Mouse (Mus musculus) left cerebral cortex, postnatal 10 days (tissue): ENCODE measurements around the gene Olfr33. TPM values are rescaled to one million over a fixed set of nuclear protein-coding genes. Genes with fewer than 3 reads are reported as not detected.

ENCODE experiments used
- DNase-seq, 2 experiments: peaks; one replicate each; pipeline ENCODE4 v3.0.0; 2021 to 2022; ENCODE audit warnings: low spot score in 2 of 2, mixed read lengths in 1 of 2; ENCODE audit errors: extremely low spot score in 1 of 2
- intact Hi-C: fragments of 180-260 bp; cut with DNase I; formaldehyde crosslinking; loops from one replicate; pipeline ENCODE4 v1.15.1; 2025
- total RNA-seq, 2 experiments: library from RNA; stranded (reverse); gene quantifications; 2 replicates each; pipeline ENCODE4 v1.2.3; 2021

Gene Olfr33
- total RNA-seq, result not detected

DNA sequence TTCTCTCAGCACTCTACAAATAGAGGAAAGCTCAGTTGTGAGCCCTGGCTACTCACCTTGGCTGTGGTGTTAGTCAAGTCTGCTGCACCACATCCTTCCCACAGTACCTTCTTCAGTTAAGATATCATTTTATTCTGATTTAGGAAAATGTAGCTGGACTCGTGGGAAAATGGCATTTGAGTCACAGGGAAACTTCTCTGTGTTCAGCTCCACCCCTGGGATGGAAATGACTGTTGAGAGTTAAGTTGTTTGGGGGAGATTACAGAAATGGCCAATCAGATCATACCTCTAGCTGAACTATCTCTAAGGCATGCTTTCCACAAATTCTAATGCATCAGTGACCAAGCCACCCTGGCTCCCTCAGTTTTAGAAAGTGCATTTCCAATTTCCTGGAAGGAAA lies at the start of gene Olfr33:
Olfr33 (minus strand) TSS at position 101 of the 400 bp plus-strand sequence.
- no peak for DNase-seq
- intact Hi-C loops, result no loop called here

DNA sequence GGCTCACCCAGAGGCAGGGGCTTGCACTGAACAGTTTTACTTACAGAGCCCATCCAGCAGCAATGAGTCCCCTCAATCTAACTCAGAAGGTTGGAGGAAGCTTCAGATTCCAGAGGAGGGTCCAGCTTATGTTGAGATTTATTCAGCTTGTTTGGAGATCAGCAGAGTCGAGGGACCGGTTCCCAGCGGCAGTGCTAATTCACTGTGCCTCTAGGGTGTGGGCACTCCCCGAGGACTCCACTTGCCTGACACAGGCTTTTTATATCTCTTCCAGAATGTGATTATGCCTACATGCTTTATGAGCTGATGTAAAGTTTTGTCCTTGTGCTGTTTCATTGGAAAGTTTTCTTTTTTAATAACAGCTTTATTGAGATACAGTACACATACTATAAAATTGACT lies 40.4 kb upstream of the Olfr33 start, which contains the start of the genes Olfr560 and Olfr78:
Olfr560 (minus strand) TSS at position 101 of the 400 bp plus-strand sequence.
Olfr78 (minus strand) TSS at position 206 of the 400 bp plus-strand sequence.
- no peak for DNase-seq
- intact Hi-C loops, result no loop called here

DNA sequence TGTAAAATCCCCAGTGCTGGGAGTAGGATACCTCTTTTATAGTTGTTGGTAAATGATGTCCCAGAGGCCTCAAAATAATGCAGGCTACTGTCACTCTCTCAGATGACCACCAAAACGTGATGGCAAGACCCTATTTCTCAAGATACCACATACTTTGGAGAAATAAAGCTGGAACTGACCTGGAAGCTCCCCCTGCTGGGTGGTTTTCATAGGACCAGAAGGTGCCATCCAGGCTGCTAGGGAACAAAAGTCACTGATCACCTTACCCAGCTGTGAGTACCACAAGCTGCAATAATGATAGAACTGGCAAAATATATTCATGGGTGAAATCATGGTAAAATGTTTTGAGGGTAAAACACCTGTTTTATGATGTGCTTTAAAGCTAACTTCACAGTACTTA lies 33.2 kb upstream of the Olfr33 start:
- DNase-seq, result no peak
- intact Hi-C loops, result no loop called here

DNA sequence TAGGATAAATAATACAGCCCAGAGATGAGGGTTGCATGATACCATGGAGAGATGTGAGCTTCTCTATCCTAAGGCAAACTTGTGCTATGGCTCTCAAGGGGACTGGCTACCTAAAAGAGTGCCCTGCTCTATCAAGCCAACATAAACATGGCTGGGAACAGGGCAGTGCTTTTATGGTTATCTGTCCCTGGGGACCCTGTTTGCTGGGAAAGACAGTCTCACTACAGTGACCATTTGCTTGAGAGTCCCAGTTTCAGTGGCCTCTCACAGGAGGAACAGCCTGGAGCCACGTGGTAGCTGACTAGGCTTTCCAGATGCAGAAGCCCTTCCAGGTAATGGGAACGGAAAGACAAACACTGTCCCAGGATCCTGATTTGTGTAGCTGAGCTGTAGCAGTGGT lies 18.8 kb upstream of the Olfr33 start:
- no peak for DNase-seq
- intact Hi-C loops, result no loop called here

DNA sequence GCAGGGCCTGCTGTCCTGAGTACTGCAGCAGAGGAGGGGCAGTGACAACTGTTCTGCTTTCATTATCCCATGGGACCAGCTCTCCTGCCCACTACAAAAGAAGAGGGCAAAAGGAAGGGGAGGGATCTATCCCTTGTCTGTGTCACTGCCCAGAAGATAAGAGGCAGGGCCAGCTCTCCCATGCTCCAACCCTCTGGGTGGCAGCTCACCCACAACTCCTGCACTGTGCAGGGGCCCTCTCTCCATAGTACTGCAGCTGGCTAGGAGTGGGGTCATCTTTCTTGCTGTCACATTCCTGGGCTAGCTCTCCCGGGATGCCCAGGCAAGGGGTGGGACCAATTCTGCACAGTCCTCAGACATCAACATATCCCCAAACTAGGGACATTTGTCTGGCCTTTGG lies 14.9 kb upstream of the Olfr33 start:
- no peak for DNase-seq
- intact Hi-C loops, result no loop called here

DNA sequence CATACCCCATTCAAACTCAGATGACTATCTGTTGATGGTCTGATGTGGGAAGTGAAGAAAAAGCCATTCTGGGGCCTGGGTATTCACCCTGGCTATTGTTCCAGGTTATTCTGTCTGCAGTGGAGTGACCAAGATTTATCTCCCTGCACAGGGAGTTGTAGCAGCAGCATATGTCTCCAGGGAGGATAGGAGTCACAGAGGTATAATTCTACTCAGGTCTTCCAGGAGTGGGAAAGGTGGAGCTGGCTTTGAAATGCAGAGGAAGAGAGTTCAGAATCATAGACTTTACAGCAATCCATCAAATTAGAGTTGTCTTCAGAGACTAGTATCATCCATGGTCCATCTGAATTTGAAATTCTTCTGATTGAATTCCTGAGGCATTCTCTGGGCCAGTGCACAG lies 8.5 kb upstream of the Olfr33 start, which contains the start of gene Olfr559:
Olfr559 (minus strand) TSS at position 101 of the 400 bp plus-strand sequence.
- intact Hi-C loops, result no loop called here
- DNase-seq, result no peak

DNA sequence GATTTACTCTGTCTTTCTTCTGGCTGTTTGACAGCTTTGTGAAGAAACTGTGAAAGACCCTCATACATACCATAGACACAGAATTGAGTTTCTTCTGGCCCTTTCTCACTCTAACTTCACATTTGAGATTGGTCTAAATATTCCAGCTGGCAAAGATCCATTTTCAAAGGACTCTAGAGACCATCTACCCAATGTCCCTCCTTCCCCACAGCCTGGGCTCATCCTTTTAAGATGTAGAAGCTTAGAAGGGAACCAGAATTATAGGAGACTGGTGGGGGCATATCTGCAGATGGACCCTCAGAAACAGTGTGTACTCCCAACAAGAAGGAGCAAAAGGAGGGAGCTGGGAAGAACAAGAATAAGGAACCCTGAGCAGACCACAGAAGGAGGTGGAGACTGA lies 17.0 kb downstream of the Olfr33 start, which contains the start of gene Olfr558:
Olfr558 (plus strand) TSS at position 301 of the 400 bp plus-strand sequence.
- DNase-seq, result no peak
- intact Hi-C loops, result no loop called here

DNA sequence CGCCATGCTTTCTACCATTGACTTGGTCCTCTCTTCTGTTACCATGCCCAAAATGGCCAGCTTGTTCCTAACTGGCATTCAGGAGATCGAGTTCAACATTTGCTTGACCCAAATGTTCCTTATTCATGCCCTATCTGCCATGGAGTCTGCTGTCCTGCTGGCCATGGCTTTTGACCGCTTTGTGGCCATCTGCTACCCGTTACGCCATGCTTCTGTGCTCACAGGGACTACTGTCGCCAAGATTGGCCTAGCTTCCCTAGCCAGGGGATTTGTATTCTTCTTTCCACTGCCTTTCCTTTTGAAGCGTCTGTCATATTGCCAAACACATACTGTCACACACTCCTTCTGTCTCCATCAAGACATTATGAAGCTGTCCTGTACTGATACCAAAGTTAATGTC lies 20.4 kb downstream of the Olfr33 start:
- intact Hi-C loops, result loop anchor here (10.0 kb wide), 1 partner anchor 216 kb away; the partner anchor contains the start of gene Olfr571
- no peak for DNase-seq

DNA sequence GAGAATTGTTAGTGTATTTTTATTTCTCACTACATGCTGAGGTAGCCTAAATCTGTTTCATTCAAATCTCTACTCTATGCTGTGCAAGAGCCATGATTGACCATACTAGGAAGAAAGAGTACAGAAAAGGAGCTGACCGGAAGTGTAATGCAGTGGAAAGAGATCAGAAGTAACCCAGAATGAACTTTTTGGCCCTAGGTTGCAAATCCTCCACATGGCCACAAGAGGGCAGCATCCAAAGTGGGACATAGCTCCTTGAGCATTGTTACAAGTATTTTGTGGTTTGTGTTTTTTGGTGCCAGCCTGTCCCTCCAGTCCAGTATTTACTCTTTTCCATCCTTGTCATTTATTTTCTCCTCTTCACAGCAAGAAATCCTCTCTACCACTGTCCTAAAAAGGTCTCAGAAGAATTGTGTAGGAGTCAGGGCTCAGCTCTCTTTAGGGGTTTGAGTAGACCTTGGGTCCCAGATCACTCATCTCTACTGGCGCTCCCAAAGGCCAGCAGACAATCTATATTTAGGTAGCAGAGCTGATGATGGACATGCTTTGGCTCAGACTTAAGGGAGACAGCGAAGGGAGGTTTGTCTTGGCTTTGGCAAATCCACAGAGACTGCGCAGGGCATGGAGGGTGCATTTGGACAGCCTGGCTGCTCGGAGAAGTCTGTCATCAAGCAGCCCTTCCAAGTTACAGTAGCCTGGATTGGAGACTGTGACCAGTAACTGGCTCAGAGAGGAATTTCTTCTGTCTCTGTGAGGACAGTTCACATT lies 23.3 kb downstream of the Olfr33 start, which contains the start of gene Olfr557:
Olfr557 (plus strand) TSS at position 553 of the 768 bp plus-strand sequence.
- no peak for DNase-seq

DNA sequence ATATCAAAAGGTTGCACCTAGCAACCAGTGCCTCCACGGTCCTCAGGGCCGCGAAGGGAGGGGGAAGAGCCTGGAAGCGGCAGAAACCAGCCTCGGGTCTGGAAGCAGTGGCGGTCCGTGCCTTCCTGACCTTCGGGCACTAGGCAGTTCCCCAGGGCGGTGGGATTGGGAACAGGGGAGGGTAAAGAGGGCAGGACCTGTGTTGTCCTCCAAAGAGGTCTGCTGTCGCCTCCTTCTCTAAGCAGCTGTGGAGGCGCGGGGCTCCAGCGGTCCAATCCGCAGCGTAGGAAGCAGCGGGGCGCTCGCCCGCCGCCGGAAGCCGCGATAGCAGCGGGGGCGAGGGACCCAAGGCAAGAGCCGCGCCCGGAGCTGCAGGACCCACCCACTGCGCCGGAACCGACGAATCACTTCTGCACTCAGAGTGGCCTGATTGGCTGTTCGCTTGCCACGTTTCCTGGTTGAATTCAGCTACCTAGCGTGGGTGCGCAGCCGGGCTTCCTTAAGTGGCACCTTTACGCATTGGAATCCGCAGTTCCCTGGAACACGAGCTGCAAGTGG lies 31.8 kb downstream of the Olfr33 start, which contains the start of gene Trim68:
Trim68 (minus strand) TSS at position 384 of the 558 bp plus-strand sequence.
- intact Hi-C loops, result loop anchor here (10.0 kb wide), 1 partner anchor 172 kb away; no protein-coding TSS in a partner anchor

More for the DNA sequence above, 23.3 kb downstream of the Olfr33 start, which contains the start of gene Olfr557:
- intact Hi-C loops, result loop anchor here (10.0 kb wide), 1 partner anchor 219 kb away; the partner anchor contains the start of gene Olfr571

DNA sequence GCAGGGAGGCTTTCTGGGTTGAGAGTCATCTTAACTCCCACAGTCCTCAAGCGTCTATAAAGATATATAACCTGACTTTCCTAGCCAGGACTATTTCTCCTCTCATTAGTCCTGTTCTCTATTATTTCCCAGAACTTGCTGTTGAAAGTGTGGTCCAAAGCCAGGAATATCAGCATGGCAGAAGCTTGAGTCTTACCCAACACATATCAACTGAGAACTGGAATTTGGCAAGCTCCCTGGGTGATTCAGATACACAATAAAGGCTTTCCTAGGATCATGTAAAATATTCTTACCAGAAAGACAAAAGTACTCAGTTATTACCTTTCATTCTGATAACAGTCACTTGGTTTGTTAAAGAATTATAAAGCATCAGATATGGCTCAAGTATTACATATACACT lies 37.0 kb downstream of the Olfr33 start:
- no peak for DNase-seq
- intact Hi-C loops, result loop anchor here (10.0 kb wide), 1 partner anchor 167 kb away; no protein-coding TSS in a partner anchor

More for the DNA sequence above, 31.8 kb downstream of the Olfr33 start, which contains the start of gene Trim68:
- peak; percentile 87 to 94 for DNase-seq

DNA sequence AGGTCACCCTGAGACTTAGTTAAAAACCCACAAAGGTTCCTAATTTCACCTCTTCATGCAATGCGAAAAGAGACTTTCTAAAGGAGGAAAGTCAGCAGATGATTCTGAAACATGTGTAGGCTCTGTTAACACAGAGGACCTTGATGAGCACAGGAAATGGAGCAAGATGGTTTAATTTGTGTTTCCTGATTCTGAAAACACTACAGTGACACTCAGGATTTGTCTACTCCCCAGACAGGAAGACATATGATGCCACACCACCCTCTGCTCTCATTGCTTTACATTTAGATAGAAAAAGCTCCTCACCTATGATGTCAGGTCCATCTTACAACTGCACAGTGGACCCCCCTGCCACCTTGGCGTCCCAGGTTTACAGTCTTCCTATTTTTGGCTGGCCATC lies 42.6 kb downstream of the Olfr33 start:
- no peak for DNase-seq
- intact Hi-C loops, result no loop called here

DNA sequence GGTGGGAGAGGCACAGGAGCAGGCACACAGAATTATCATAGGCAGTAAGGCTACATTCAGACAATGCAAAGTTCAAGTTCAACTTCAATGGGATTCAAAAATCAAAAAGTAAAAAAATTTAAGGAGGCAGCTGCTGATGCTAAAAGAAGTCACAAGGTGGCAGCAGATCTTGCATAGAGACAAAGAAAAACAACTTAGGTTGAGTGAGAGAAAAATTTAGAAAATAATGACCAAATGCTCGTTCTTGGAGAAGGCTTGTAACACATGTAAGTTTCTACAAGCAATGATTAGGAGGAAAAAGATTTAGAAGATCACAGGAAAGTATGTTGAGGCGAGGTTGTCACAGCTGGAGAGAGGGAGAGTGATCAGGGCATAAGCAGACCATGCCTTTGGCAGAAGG lies 53.5 kb downstream of the Olfr33 start:
- DNase-seq, result peak in 1 of 2 experiments; percentile 8
- intact Hi-C loops, result loop anchor here (2.0 kb wide), 1 partner anchor 253 kb away; no protein-coding TSS in a partner anchor

DNA sequence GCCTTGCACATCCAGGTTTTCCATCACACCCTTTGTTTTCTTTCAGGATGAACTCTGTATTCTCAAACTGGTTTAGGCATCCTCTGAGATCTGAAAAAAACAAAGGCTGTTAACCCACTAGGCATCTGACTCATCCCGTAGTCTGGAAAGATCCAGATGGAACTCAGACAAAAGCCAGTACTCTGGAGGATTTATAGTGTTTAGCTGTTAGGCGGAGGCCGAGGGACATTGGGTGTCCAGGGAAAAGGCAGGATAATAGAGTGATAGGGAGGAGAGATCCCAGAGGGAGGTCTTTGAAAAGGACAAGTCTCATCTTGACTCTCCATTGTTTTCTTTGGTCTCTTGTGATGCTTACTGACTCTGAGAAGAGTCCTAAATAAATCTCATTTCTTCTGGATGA lies 54.3 kb downstream of the Olfr33 start, which contains the start of gene Olfr556:
Olfr556 (plus strand) TSS at position 301 of the 400 bp plus-strand sequence.
- intact Hi-C loops, result loop anchor here (2.0 kb wide), 1 partner anchor 254 kb away; no protein-coding TSS in a partner anchor
- no peak for DNase-seq

Other genes with a start within 250 kb of the Olfr33 start
- gene Olfr543, start 237.4 kb downstream of the Olfr33 start, total RNA-seq, result not detected
- gene Olfr544, start 230.8 kb downstream of the Olfr33 start, total RNA-seq, result not detected
- gene Olfr545, start 219.5 kb downstream of the Olfr33 start, total RNA-seq, result not detected
- not detected for gene Olfr547, start 184.3 kb downstream of the Olfr33 start, total RNA-seq
- gene Olfr548-ps1, start 178.2 kb downstream of the Olfr33 start, total RNA-seq, result not detected
- gene Olfr549, start 169.2 kb downstream of the Olfr33 start, total RNA-seq, result not detected
- 1 to 10 TPM; 1.8 to 2.9 TPM for gene Trim21, start 153.6 kb downstream of the Olfr33 start, total RNA-seq
- under 1 TPM; 0.24 to 0.51 TPM for gene Olfr550, start 147.6 kb downstream of the Olfr33 start, total RNA-seq
- gene Olfr551, start 127.2 kb downstream of the Olfr33 start, total RNA-seq, result not detected
- gene Olfr552, start 121.3 kb downstream of the Olfr33 start, total RNA-seq, result not detected
- not detected for gene Olfr553, start 100.9 kb downstream of the Olfr33 start, total RNA-seq
- gene Olfr554, start 80.6 kb downstream of the Olfr33 start, total RNA-seq, result not detected
- not detected for gene Olfr555, start 60.2 kb downstream of the Olfr33 start, total RNA-seq
- not detected for gene Olfr556, start 54.2 kb downstream of the Olfr33 start, total RNA-seq
- 1 to 10 TPM; 4.9 to 5.4 TPM for gene Trim68, start 31.7 kb downstream of the Olfr33 start, total RNA-seq
- gene Olfr557, start 23.2 kb downstream of the Olfr33 start, total RNA-seq, result not detected
- under 1 TPM; 0.15 to 0.32 TPM for gene Olfr558, start 16.9 kb downstream of the Olfr33 start, total RNA-seq
- not detected for gene Olfr559, start 8.4 kb upstream of the Olfr33 start, total RNA-seq
- gene Olfr560, start 40.3 kb upstream of the Olfr33 start, total RNA-seq, result not detected
- gene Olfr78, start 40.4 kb upstream of the Olfr33 start, total RNA-seq, result under 1 TPM; 0.51 to 0.55 TPM
- gene Olfr561, start 52.2 kb upstream of the Olfr33 start, total RNA-seq, result not detected
- not detected for gene Olfr564, start 84.4 kb upstream of the Olfr33 start, total RNA-seq
- gene Olfr566, start 139.7 kb upstream of the Olfr33 start, total RNA-seq, result not detected
- gene Olfr568, start 158.1 kb upstream of the Olfr33 start, total RNA-seq, result not detected
- gene Olfr569, start 171.8 kb upstream of the Olfr33 start, total RNA-seq, result not detected
- not detected for gene Olfr570, start 175.5 kb upstream of the Olfr33 start, total RNA-seq
- gene Olfr571, start 198.5 kb upstream of the Olfr33 start, total RNA-seq, result not detected
- gene Olfr572, start 205.3 kb upstream of the Olfr33 start, total RNA-seq, result not detected
- gene Olfr573-ps1, start 223.5 kb upstream of the Olfr33 start, total RNA-seq, result not detected
- gene Olfr574, start 229.4 kb upstream of the Olfr33 start, total RNA-seq, result not detected
- gene Olfr575, start 239.7 kb upstream of the Olfr33 start, total RNA-seq, result not detected
- gene Olfr576, start 243.6 kb upstream of the Olfr33 start, total RNA-seq, result not detected